Mouse (Mus musculus): ENCODE data around the gene Msantd1. TPM values are rescaled to one million over a fixed set of nuclear protein-coding genes. Genes with fewer than 3 reads are reported as not detected.
"Not testable (repeated sequence)": the region's sequence is repeated elsewhere in the genome, so short reads cannot be mapped to it uniquely, and the experiment has no call there.

Msantd1 gene
- polyA plus RNA-seq (2012; rRNA removed), result 6.4 and 9.1 TPM in 2 replicates

DNA sequence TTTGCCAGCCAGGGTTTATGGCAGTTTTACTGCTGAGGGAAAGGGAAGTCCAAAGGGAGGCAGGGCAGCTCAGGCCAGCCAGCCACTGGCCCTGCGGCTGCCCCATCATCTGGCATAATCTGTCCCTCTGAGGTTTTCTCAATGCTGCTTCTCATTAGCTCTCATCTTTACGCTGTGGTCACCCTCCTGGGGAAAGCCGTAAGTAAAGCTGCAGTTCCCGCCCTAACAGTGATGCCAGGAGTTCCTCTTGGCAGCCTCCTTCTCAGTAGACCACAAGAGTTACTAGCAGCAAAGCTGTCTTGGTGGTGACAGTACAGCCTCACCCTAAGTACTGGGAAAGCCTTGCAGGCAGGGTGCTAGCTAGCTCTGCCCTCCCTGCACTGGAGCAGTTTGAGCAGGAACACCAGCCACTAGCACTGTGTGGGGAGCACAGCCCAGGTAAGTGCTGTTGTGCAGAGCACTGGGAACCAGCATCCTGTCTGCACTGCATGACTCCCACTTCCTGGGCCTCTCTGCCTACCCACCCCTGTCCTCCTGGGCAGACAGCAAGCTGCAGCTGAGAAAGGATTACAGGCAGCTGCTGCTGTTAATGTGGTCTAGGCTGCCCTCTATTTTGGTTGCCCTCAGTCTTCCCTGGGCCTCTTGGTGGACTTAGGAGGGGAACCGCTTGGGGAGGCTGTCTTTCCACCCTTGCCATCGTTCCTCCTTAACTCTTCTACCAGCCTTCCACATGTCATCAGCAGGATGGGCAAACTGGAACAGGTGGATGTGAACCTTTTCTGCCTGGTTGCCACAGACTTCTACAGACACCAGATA lies at the start of gene Msantd1:
Gene Msantd1, plus strand, starts transcription at position 103 of the 816 bp plus-strand sequence.
- TF ChIP-seq POLR2A (IDR thresholded peaks at IDR 0.05; ENCODE audit: extremely low read depth, insufficient read depth, low read length), result no peak
- TF ChIP-seq CTCF (IDR thresholded peaks at IDR 0.05; ENCODE audit: extremely low read depth, insufficient read depth, low read length), result no peak
- Histone ChIP-seq H3K4me3 (ENCODE audit: insufficient read depth, low read length) (no peak within 1 kb of the TSS), H3K27ac (ENCODE audit: insufficient read depth, low read length) (no peak within 1 kb of the TSS), H3K4me1 (ENCODE audit: control insufficient read depth, insufficient read depth, low read length) (no peaks in the 10 kb centered on the region; the same call in 1 of the 2 replicates)

DNA sequence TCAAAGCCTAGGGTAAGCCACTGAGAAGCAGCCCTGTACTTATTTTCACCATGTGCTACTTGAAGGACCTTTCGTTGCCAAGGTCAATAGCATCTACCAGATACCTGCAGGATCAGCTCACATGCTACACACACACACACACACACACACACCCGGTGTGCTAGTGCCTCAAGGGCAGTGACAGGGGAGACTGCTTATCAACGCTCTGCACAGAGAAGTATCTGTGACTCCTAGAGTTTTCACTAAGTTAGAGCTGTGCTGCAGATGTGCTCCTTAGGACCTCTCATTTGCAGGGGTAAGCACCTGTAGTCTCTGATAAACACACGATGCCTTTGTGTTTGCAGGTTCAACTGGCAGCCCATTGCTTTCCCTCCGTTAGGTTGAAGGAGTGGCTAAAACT lies 42.4 kb upstream of the Msantd1 start:
- Histone ChIP-seq H3K27ac (ENCODE audit: insufficient read depth, low read length) (no peak overlapping the region), H3K4me3 (ENCODE audit: insufficient read depth, low read length) (no peak overlapping the region), H3K4me1 (ENCODE audit: control insufficient read depth, insufficient read depth, low read length) (no peaks in the 10 kb centered on the region)
- TF ChIP-seq CTCF (IDR thresholded peaks at IDR 0.05; ENCODE audit: extremely low read depth, insufficient read depth, low read length) (no peak), POLR2A (IDR thresholded peaks at IDR 0.05; ENCODE audit: extremely low read depth, insufficient read depth, low read length) (no peak)

DNA sequence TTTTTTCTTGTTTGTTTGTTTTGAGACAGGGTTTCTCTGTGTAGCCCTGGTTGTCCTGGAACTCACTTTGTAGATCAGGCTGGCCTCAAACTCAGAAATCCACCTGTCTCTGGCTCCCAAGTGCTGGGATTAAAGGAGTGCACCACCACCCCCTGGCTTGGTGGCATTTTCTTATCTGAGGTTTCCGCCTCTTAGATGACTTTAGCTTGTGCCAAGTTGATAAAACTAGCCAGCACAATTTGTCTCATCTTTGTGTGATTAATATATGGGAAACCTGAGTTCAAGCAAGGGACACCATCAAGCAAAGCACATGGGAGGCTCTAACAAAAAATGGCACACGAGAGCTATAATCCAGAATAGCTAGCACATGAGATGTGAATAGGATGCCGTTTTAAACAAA lies 27.5 kb upstream of the Msantd1 start:
- not testable (repeated sequence) for H3K4me1 ChIP-seq (ENCODE audit: control insufficient read depth, insufficient read depth, low read length); H3K27ac ChIP-seq (ENCODE audit: insufficient read depth, low read length); H3K4me3 ChIP-seq (ENCODE audit: insufficient read depth, low read length)

DNA sequence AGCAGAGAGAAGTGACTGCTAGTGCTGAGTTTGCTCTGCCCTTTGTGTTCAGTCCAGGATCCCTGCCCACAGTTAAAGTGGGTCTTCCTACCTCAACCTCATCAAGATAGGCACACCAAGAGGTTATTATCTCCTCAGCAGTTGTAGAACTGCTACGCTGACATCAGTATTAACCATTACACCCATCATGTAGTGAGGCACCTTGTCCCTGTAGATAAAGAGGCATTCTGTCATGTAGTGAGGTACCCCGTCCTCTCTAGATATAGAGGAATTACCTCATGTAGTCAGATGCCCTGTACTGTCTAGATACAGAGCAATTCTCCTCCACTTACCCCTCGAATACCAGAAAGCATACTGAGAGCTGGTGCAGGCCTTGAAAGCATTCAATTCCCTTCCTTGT lies 26.8 kb upstream of the Msantd1 start:
- Histone ChIP-seq H3K27ac (ENCODE audit: insufficient read depth, low read length) (no peak overlapping the region), H3K4me1 (ENCODE audit: control insufficient read depth, insufficient read depth, low read length) (no peaks in the 10 kb centered on the region), H3K4me3 (ENCODE audit: insufficient read depth, low read length) (no peak overlapping the region)
- TF ChIP-seq CTCF (IDR thresholded peaks at IDR 0.05; ENCODE audit: extremely low read depth, insufficient read depth, low read length), result no peak

DNA sequence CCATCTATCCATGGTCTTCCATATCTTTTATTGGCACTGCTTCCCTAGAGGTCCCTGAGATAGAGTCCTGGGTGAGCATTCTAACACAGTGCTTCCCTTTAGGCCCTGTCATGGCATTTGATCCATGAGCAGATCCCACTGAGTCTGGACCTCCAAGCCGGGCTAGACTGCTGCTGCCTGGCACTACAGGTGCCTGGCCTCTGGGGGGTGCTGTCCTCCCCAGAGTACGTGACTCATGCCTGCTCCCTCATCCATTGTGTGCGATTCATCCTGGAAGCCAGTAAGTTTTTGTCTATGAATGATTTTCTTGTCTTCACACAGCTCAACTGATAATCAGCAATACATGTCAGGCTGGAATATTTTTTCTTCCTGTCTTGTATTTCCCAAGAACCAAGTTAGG lies 22.6 kb upstream of the Msantd1 start:
- Histone ChIP-seq H3K4me3 (ENCODE audit: insufficient read depth, low read length) (no peak overlapping the region), H3K4me1 (ENCODE audit: control insufficient read depth, insufficient read depth, low read length) (no peaks in the 10 kb centered on the region), H3K27ac (ENCODE audit: insufficient read depth, low read length) (no peak overlapping the region)
- no peak for TF ChIP-seq POLR2A (IDR thresholded peaks at IDR 0.05; ENCODE audit: extremely low read depth, insufficient read depth, low read length)
- no peak for TF ChIP-seq CTCF (IDR thresholded peaks at IDR 0.05; ENCODE audit: extremely low read depth, insufficient read depth, low read length)

DNA sequence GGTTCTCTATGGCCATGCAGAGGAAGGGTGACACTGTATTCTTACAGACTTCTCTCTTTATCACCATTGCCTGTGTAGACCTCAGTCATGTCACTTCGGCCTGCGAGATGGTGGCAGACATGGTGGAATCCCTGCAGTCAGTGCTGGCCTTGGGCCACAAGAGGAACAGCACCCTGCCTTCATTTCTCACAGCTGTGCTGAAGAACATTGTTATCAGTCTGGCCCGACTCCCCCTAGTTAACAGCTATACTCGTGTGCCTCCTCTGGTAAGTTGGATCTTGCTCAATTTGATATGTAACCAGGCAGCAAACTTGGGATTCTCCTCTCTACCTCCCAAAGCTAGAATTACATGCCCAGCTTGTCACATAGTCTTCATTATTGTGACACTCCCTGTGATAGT lies 18.6 kb upstream of the Msantd1 start:
- no peaks in the 10 kb centered on the region for H3K4me1 ChIP-seq (ENCODE audit: control insufficient read depth, insufficient read depth, low read length)

DNA sequence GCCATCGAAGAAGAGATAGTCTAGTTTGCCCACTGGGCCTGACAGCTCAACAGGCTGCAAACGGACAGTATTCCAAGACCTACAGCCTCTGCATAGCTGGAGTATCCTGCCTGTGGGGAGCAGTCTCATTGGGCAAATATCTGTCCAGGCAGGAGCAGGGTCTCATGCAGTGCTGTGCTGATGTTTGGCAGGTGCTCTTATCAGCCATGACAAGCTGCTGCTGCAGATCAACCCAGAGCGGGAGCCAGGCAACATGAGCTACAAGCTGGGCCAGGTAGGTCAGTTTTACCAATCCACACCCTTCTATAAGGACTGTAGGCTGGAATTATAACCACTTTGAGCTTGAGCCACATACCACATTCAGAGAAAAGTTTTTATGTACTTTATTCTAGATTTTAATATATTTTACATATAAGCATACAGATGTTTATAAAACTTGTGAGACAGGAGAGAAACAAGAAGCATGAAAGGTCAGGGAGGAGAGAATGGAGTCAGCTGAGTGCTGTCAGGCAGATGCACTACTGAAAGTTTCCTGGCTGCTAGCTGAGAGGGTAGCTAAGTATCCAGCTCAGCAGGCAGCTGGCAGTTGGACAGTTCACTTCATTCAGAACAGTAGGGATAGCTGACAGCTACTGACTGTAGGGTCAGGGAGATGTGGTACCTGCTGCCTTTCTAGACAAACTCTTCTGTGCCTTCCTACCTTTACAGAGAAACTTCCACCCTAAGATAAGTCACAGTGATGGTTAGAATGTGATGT lies 10.9 kb upstream of the Msantd1 start:
- Histone ChIP-seq H3K27ac (ENCODE audit: insufficient read depth, low read length) (no peak overlapping the region), H3K4me3 (ENCODE audit: insufficient read depth, low read length) (no peak overlapping the region), H3K4me1 (ENCODE audit: control insufficient read depth, insufficient read depth, low read length) (peaks cover 4% of the 10 kb centered on the region)
- TF ChIP-seq CTCF (IDR thresholded peaks at IDR 0.05; ENCODE audit: extremely low read depth, insufficient read depth, low read length) (no peak), POLR2A (IDR thresholded peaks at IDR 0.05; ENCODE audit: extremely low read depth, insufficient read depth, low read length) (no peak)

More for the DNA sequence above, 18.6 kb upstream of the Msantd1 start:
- no peak overlapping the region for H3K27ac ChIP-seq (ENCODE audit: insufficient read depth, low read length)
- TF ChIP-seq POLR2A (IDR thresholded peaks at IDR 0.05; ENCODE audit: extremely low read depth, insufficient read depth, low read length) (no peak), CTCF (IDR thresholded peaks at IDR 0.05; ENCODE audit: extremely low read depth, insufficient read depth, low read length) (no peak)
- no peak overlapping the region for H3K4me3 ChIP-seq (ENCODE audit: insufficient read depth, low read length)

DNA sequence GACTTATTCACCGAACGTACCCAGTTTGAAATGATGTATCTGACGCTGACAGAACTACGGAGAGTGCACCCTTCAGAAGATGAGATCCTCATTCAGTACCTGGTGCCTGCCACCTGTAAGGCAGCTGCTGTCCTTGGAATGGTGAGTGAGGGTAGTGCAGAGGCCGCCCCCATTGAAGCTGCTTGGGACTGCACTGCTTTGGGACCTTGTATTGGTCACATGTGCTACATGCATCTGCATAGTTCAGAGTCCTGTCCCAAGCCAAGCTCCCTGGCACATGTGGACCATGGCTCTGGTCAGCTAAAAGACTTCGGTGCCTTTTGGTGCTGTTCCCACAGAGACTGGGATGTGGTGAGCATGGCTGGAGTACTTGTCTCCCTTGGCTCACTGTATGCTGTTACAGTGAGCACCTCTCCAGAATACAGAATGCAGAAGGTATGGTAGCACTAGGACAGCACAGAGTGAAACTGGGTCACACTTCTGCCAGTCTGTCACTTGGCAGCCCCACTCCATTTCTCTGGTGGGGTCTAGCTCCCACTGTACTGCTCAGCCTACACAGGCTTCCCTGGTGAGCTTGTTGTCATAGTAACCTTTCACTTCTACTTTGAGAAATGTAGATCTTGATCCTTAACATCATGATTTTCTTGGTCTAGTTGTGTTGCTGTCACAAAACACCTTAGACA lies 7.9 kb upstream of the Msantd1 start:
- Histone ChIP-seq H3K4me1 (ENCODE audit: control insufficient read depth, insufficient read depth, low read length) (peaks cover 4% of the 10 kb centered on the region), H3K4me3 (ENCODE audit: insufficient read depth, low read length) (no peak overlapping the region), H3K27ac (ENCODE audit: insufficient read depth, low read length) (no peak overlapping the region)
- TF ChIP-seq POLR2A (IDR thresholded peaks at IDR 0.05; ENCODE audit: extremely low read depth, insufficient read depth, low read length) (no peak), CTCF (IDR thresholded peaks at IDR 0.05; ENCODE audit: extremely low read depth, insufficient read depth, low read length) (no peak)

DNA sequence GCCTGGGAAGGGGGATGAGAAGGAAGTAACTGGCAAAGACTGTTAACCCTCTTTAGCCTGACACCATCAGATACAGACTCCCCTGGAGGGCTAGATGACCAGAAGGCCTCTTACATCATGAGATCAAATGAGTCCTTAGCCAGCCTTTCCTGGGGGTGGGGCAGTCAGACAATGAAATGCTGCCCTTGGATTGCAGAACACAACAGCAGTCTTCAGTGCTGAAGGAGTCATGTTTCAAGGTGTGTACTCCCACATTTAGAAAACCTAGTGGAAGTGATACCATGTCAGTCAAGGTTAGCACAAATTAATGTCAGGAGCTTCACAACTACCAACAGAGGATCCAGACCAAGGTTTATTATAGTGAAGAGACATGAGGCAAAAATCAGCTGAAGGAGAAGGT lies 5.4 kb upstream of the Msantd1 start:
- no peak for TF ChIP-seq POLR2A (IDR thresholded peaks at IDR 0.05; ENCODE audit: extremely low read depth, insufficient read depth, low read length)
- no peak for TF ChIP-seq CTCF (IDR thresholded peaks at IDR 0.05; ENCODE audit: extremely low read depth, insufficient read depth, low read length)
- Histone ChIP-seq H3K4me3 (ENCODE audit: insufficient read depth, low read length) (no peak overlapping the region), H3K27ac (ENCODE audit: insufficient read depth, low read length) (no peak overlapping the region), H3K4me1 (ENCODE audit: control insufficient read depth, insufficient read depth, low read length) (peaks cover 3% of the 10 kb centered on the region; the same call in 1 of the 2 replicates)

Data from cortical plate, adult 2 months (tissue).